Mouse (Mus musculus) hindbrain, embryonic 15.5 days (tissue): ENCODE measurements at regions not wholly inside any gene's neighbourhood (a gene's known extent, or its start where the extent isn't known, plus 50 kb on each side); places are given as distances from the start of the nearest gene placed in this dataset.
"Not testable (repeated sequence)": the region's sequence is repeated elsewhere in the genome, so short reads cannot be mapped to it uniquely, and the experiment has no call there.

ENCODE experiments used
- ATAC-seq: fragments of 200-750 bp; cut with Nextera tagmentation; 2 replicates; pipeline ENCODE4 v1.8.0; 2017; ENCODE audit warnings: low read depth, moderate number of reproducible peaks, moderate TSS enrichment; ENCODE audit not compliant: low FRiP score
- H3K27ac ChIP-seq: fragments of 300-500 bp; sonication (generic); replicated peaks from 2 replicates; pipeline ENCODE4 v1.5.1; 2015; ENCODE audit warnings: mild to moderate bottlenecking, inconsistent platforms
- H3K27me3 ChIP-seq: fragments of 300-500 bp; sonication (generic); 2 replicates; pipeline ENCODE4 v1.6.1; 2015; ENCODE audit warnings: control low read depth, inconsistent platforms
- H3K36me3 ChIP-seq: fragments of 300-500 bp; sonication (generic); 2 replicates; pipeline ENCODE4 v1.6.1; 2015; ENCODE audit warnings: control low read depth, inconsistent platforms
- H3K4me1 ChIP-seq: fragments of 300-500 bp; sonication (generic); replicated peaks from 2 replicates; pipeline ENCODE4 v1.6.1; 2015; ENCODE audit warnings: control low read depth, inconsistent platforms
- H3K4me2 ChIP-seq: fragments of 300-500 bp; sonication (generic); 2 replicates; pipeline ENCODE4 v1.6.1; 2015; ENCODE audit warnings: moderate library complexity, mild to moderate bottlenecking, inconsistent platforms
- H3K4me3 ChIP-seq: fragments of 300-500 bp; sonication (generic); 2 replicates; pipeline ENCODE4 v1.5.1; 2015; ENCODE audit warnings: mild to moderate bottlenecking, inconsistent platforms
- H3K9ac ChIP-seq: fragments of 300-500 bp; sonication (generic); 2 replicates; pipeline ENCODE4 v1.6.1; 2015; ENCODE audit warnings: inconsistent platforms
- H3K9me3 ChIP-seq: fragments of 300-500 bp; sonication (generic); 2 replicates; pipeline ENCODE4 v1.6.1; 2016; ENCODE audit warnings: control low read depth, inconsistent platforms
- WGBS: fragments of 180-500 bp; shearing (Covaris S2); methylation state at CpG from one replicate; pipeline ENCODE4 v1.1.7; 2015; 5-methylcytosine and 5-hydroxymethylcytosine counted together

DNA sequence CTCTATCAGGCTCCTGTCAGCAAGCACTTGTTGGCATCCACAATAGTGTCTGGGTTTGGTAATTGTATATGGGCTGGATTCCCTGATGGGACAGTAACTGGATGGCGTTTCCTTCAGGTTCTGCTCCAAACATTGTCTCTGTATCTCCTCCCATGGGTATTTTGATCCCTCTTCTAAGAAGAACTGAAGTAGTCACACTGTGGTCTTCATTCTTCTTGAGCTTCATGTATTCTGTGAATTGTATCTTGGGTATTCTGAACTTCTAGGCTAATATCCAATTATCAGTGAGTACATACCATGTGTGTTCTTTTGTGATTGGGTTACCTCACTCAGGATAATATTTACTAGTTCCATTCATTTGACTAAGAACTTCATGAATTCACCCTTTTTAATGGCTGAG, 119.2 kb upstream of the Gm21119 start:
- ATAC-seq, H3K36me3 ChIP-seq, H3K4me3 ChIP-seq, H3K9ac ChIP-seq, H3K27me3 ChIP-seq, H3K27ac ChIP-seq, H3K4me1 ChIP-seq, H3K9me3 ChIP-seq, H3K4me2 ChIP-seq: not testable (repeated sequence)
- WGBS = no CpG with 5 or more reads among the region's 1 CpGs

- H3K27ac ChIP-seq, ATAC-seq, H3K4me1 ChIP-seq, H3K27me3 ChIP-seq, H3K4me3 ChIP-seq, H3K9ac ChIP-seq, H3K9me3 ChIP-seq, H3K36me3 ChIP-seq, H3K4me2 ChIP-seq: not testable (repeated sequence)
- WGBS = 86% methylated on average over 1 of the region's 1 CpGs
These were observed 100.8 kb upstream of the Gm21119 start for GRCm38 (mm10) chr8:20513920-20514319.

- H3K9ac ChIP-seq, ATAC-seq, H3K4me3 ChIP-seq, H3K4me2 ChIP-seq, H3K27me3 ChIP-seq, H3K9me3 ChIP-seq, H3K27ac ChIP-seq, H3K4me1 ChIP-seq, H3K36me3 ChIP-seq: not testable (repeated sequence)
- 75% methylated on average over 3 of the region's 3 CpGs for WGBS
These were observed 98.3 kb upstream of the Gm21119 start for GRCm38 (mm10) chr8:20516324-20516830.

DNA sequence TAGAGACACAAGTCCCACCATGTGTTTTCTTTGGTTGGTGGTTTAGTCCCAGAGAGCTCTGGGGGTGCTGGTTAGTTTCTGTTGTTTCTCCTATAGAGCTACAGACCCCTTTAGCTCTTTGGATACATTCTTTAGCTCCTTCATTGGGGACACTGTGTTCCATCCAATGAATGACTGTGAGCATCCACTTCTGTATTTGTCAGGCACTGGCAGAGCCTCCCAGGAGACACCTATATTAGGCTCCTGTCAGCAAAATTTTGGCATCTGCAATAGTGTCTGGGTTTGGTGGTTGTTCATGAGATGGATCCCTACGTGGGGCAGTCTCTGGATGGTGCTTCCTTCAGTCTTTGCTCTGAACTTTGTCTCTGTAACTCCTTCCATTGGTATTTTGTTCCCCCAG, 97.2 kb upstream of the Gm21119 start:
- H3K9me3 ChIP-seq, H3K9ac ChIP-seq, H3K4me2 ChIP-seq, ATAC-seq, H3K4me3 ChIP-seq, H3K27me3 ChIP-seq, H3K36me3 ChIP-seq, H3K4me1 ChIP-seq, H3K27ac ChIP-seq: not testable (repeated sequence)
- WGBS = 44% methylated on average over 1 of the region's 1 CpGs

DNA sequence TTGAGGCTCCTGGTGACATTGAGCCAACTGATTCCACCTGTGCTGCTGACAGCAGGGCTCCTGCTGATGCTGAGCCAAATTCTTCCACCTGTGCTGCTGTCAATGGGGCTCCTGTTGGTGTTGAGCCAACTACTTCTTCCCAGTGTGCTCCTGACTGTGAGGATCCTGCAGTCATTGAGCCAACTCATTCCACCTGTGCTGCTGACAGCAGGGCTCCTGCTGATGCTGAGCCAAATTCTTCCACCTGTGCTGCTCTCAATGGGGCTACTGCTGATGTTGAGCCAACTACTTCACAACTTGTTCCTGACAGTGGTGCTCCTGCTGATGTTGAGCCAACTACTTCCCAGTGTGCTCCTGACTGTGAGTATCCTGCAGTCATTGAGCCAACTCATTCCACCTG, 90.2 kb upstream of the Gm21119 start:
- not testable (repeated sequence) for H3K36me3 ChIP-seq, H3K4me2 ChIP-seq, H3K4me3 ChIP-seq, H3K27ac ChIP-seq, ATAC-seq, H3K9me3 ChIP-seq, H3K27me3 ChIP-seq, H3K9ac ChIP-seq, H3K4me1 ChIP-seq

DNA sequence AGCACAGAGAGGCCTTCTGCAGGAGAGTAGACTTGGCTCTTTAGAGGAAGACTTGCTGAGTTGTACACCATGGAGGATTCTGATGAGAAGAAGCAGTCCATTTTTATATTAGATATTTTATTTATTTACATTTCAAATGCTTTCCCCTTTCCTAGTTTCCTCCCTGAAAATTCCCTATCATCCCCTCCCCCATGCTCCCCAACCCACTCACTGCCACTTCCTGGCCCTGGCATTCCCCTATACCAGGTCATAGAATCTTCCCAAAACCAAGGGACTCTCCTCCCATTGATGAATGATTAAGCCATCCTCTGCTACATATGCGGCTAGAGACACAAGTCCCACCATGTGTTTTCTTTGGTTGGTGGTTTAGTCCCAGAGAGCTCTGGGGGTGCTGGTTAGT, 85.7 kb upstream of the Gm21119 start:
- WGBS = no CpG with 5 or more reads among the region's 1 CpGs
- not testable (repeated sequence) for H3K36me3 ChIP-seq

DNA sequence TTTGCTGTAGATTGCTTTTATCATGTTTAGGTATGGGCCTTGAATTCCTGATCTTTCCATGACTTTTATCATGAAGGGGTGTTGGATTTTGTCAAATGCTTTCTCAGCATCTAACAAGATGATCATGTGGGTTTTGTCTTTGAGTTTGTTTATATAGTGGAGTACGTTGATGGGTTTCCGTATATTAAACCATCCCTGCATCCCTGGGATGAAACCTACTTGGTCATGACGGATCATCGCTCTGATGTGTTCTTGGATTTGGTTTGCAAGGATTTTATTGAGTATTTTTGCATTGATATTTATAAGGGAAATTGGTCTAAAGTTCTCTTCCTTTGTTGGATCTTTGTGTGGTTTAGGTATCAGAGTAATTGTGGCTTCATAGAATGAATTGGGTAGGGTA, 75.7 kb upstream of the Gm21119 start:
- H3K27me3 ChIP-seq, ATAC-seq: not testable (repeated sequence)
- 94% methylated on average over 4 of the region's 4 CpGs for WGBS

More for the DNA sequence above, 85.7 kb upstream of the Gm21119 start:
- not testable (repeated sequence) for H3K9ac ChIP-seq, H3K4me2 ChIP-seq, H3K27ac ChIP-seq, H3K4me3 ChIP-seq, H3K27me3 ChIP-seq, H3K9me3 ChIP-seq, ATAC-seq, H3K4me1 ChIP-seq

DNA sequence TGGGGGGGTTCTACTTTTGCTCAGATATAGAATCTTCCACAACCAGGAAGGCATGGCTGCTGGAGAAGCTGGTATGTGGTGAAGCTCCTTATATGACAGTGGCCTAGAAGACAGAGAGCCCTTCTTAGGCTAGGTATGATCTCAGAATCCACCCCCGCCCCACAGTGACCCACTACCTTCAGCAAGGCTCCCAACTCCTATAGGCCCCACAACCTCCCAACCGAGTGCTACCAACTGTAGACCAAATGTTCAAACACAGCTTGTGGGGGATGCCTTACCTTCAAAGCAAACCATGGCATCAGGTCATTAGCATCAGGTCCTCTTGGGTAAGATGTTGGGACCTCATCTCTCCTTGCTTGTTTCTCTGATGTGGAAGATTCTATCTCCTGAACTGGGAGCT, 70.6 kb upstream of the Gm21119 start:
- H3K27ac ChIP-seq, H3K9ac ChIP-seq, H3K4me2 ChIP-seq, H3K27me3 ChIP-seq, H3K36me3 ChIP-seq, H3K4me3 ChIP-seq, H3K4me1 ChIP-seq, H3K9me3 ChIP-seq, ATAC-seq: not testable (repeated sequence)
- WGBS = 92% methylated on average over 2 of the region's 2 CpGs

More for the DNA sequence above, 75.7 kb upstream of the Gm21119 start:
- H3K27ac ChIP-seq, H3K9me3 ChIP-seq, H3K4me3 ChIP-seq, H3K36me3 ChIP-seq, H3K4me1 ChIP-seq, H3K4me2 ChIP-seq, H3K9ac ChIP-seq: not testable (repeated sequence)

- not testable (repeated sequence) for H3K4me2 ChIP-seq, H3K9ac ChIP-seq, H3K4me3 ChIP-seq, H3K36me3 ChIP-seq, ATAC-seq, H3K4me1 ChIP-seq, H3K9me3 ChIP-seq, H3K27ac ChIP-seq, H3K27me3 ChIP-seq
- 50% methylated on average over 1 of the region's 2 CpGs for WGBS
These were observed 69.4 kb upstream of the Gm21119 start for GRCm38 (mm10) chr8:20545347-20545746.

GRCm38 (mm10) chr8:20546401-20546800, 68.3 kb upstream of the Gm21119 start:
- not testable (repeated sequence) for H3K27me3 ChIP-seq, H3K4me3 ChIP-seq, H3K27ac ChIP-seq, H3K9ac ChIP-seq, H3K4me1 ChIP-seq, H3K4me2 ChIP-seq, H3K36me3 ChIP-seq, H3K9me3 ChIP-seq, ATAC-seq
- WGBS = no CpG with 5 or more reads among the region's 3 CpGs

- not testable (repeated sequence) for H3K36me3 ChIP-seq, H3K9me3 ChIP-seq, H3K27me3 ChIP-seq, H3K4me1 ChIP-seq
- ATAC-seq = peak; percentile 100
- H3K4me2 ChIP-seq = peak overlapping the region; percentile 54
- peak overlapping the region; percentile 56 for H3K4me3 ChIP-seq
- 11% methylated on average over 64 of the region's 64 CpGs for WGBS
- peak overlapping the region; percentile 80 for H3K27ac ChIP-seq
- H3K9ac ChIP-seq = peak overlapping the region; percentile 82
These were observed 64.5 kb upstream of the Gm21119 start for GRCm38 (mm10) chr8:20550054-20550778.

- H3K27ac ChIP-seq, H3K9me3 ChIP-seq, H3K4me1 ChIP-seq, H3K27me3 ChIP-seq, H3K4me3 ChIP-seq, H3K9ac ChIP-seq, H3K4me2 ChIP-seq, H3K36me3 ChIP-seq: not testable (repeated sequence)
- no CpG with 5 or more reads among the region's 6 CpGs for WGBS
- peak; percentile 48; the same call in 1 of the 2 replicates for ATAC-seq
These were observed 58.1 kb upstream of the Gm21119 start for GRCm38 (mm10) chr8:20556501-20557181.
